Mouse (Mus musculus): Measurements from ENCODE around the gene Mill2. TPM values are rescaled to one million over a fixed set of nuclear protein-coding genes. Genes with fewer than 3 reads are reported as not detected.
A peak's percentile ranks its signal among the peaks of the same experiment; 100 is the strongest.

Gene Mill2
- polyA plus RNA-seq, 1 experiment from 2014 or later = not detected

- no peak overlapping the region for H3K4me3 ChIP-seq (ENCODE audit: low read depth, low read length)
- no peak overlapping the region for H3K4me2 ChIP-seq (ENCODE audit: low read depth, low read length, severe bottlenecking)
- ATAC-seq (replicated peaks; ENCODE audit: low FRiP score) (no peak), DNase-seq (ENCODE audit: low spot score) (no peak)
- no peaks in the 10 kb centered on the region for H3K9me3 ChIP-seq (ENCODE audit: control insufficient read depth, low read length)
- H3K4me1 ChIP-seq (replicated peaks; ENCODE audit: control insufficient read depth, insufficient read depth, low read length) = no peaks in the 10 kb centered on the region
- no peaks in the 10 kb centered on the region for H3K36me3 ChIP-seq (ENCODE audit: control insufficient read depth, insufficient read depth, low read length)
- H3K9ac ChIP-seq (ENCODE audit: low read length) = no peak overlapping the region
- H3K27me3 ChIP-seq (ENCODE audit: control insufficient read depth, insufficient read depth, low read length) = no peaks in the 10 kb centered on the region
- WGBS = 90% methylated on average over 7 of the region's 7 CpGs
- H3K27ac ChIP-seq (ENCODE audit: low read depth, low read length) = no peak overlapping the region
Observed at GRCm38 (mm10) chr7:18829545-18829944, 10.2 kb upstream of the Mill2 start.

GRCm38 (mm10) chr7:18832298-18832697, 7.5 kb upstream of the Mill2 start:
- Histone ChIP-seq H3K9me3 (ENCODE audit: control insufficient read depth, low read length) (no peaks in the 10 kb centered on the region), H3K27me3 (ENCODE audit: control insufficient read depth, insufficient read depth, low read length) (no peaks in the 10 kb centered on the region), H3K9ac (ENCODE audit: low read length) (no peak overlapping the region), H3K4me2 (ENCODE audit: low read depth, low read length, severe bottlenecking) (no peak overlapping the region), H3K36me3 (ENCODE audit: control insufficient read depth, insufficient read depth, low read length) (no peaks in the 10 kb centered on the region), H3K4me3 (ENCODE audit: low read depth, low read length) (no peak overlapping the region), H3K4me1 (replicated peaks; ENCODE audit: control insufficient read depth, insufficient read depth, low read length) (no peaks in the 10 kb centered on the region), H3K27ac (ENCODE audit: low read depth, low read length) (no peak overlapping the region)
- ATAC-seq (replicated peaks; ENCODE audit: low FRiP score) = no peak
- WGBS = 45% methylated on average over 13 of the region's 13 CpGs
- DNase-seq (ENCODE audit: low spot score) = no peak

GRCm38 (mm10) chr7:18840386-18841173, 814 bp downstream of the Mill2 start:
- no peaks in the 10 kb centered on the region for H3K27me3 ChIP-seq (ENCODE audit: control insufficient read depth, insufficient read depth, low read length)
- H3K9me3 ChIP-seq (ENCODE audit: control insufficient read depth, low read length) = no peaks in the 10 kb centered on the region
- H3K4me1 ChIP-seq (replicated peaks; ENCODE audit: control insufficient read depth, insufficient read depth, low read length) = no peaks in the 10 kb centered on the region
- H3K4me3 ChIP-seq (ENCODE audit: low read depth, low read length) = peak overlapping the region; percentile 27
- H3K9ac ChIP-seq (ENCODE audit: low read length) = peak overlapping the region; percentile 50
- peak overlapping the region; percentile 59 for H3K4me2 ChIP-seq (ENCODE audit: low read depth, low read length, severe bottlenecking)
- peak overlapping the region; percentile 41; the same call in 1 of the 2 replicates for H3K27ac ChIP-seq (ENCODE audit: low read depth, low read length)
- DNase-seq (ENCODE audit: low spot score) (peak; percentile 67), ATAC-seq (replicated peaks; ENCODE audit: low FRiP score) (peak; percentile 79)
- no peaks in the 10 kb centered on the region for H3K36me3 ChIP-seq (ENCODE audit: control insufficient read depth, insufficient read depth, low read length)
- WGBS = 7% methylated on average over 11 of the region's 17 CpGs

GRCm38 (mm10) chr7:18841174-18841567, 1.4 kb downstream of the Mill2 start:
- DNase-seq (ENCODE audit: low spot score) (no peak), ATAC-seq (replicated peaks; ENCODE audit: low FRiP score) (peak; percentile 33; the same call in 1 of the 2 replicates)
- Histone ChIP-seq H3K27me3 (ENCODE audit: control insufficient read depth, insufficient read depth, low read length) (no peaks in the 10 kb centered on the region), H3K4me3 (ENCODE audit: low read depth, low read length) (no peak overlapping the region), H3K36me3 (ENCODE audit: control insufficient read depth, insufficient read depth, low read length) (no peaks in the 10 kb centered on the region), H3K9ac (ENCODE audit: low read length) (0 out of 2 replicates have a peak overlapping the region, but pooled peaks have one; percentile 35), H3K27ac (ENCODE audit: low read depth, low read length) (no peak overlapping the region), H3K9me3 (ENCODE audit: control insufficient read depth, low read length) (no peaks in the 10 kb centered on the region), H3K4me2 (ENCODE audit: low read depth, low read length, severe bottlenecking) (peak overlapping the region; percentile 32; the same call in 1 of the 2 replicates), H3K4me1 (replicated peaks; ENCODE audit: control insufficient read depth, insufficient read depth, low read length) (no peaks in the 10 kb centered on the region)
- 82% methylated on average over 1 of the region's 1 CpGs for WGBS

GRCm38 (mm10) chr7:18844811-18845210, 5.0 kb downstream of the Mill2 start:
- Histone ChIP-seq H3K36me3 (ENCODE audit: control insufficient read depth, insufficient read depth, low read length) (no peaks in the 10 kb centered on the region), H3K9ac (ENCODE audit: low read length) (no peak overlapping the region), H3K4me3 (ENCODE audit: low read depth, low read length) (no peak overlapping the region), H3K4me1 (replicated peaks; ENCODE audit: control insufficient read depth, insufficient read depth, low read length) (no peaks in the 10 kb centered on the region), H3K4me2 (ENCODE audit: low read depth, low read length, severe bottlenecking) (no peak overlapping the region), H3K27me3 (ENCODE audit: control insufficient read depth, insufficient read depth, low read length) (no peaks in the 10 kb centered on the region), H3K27ac (ENCODE audit: low read depth, low read length) (no peak overlapping the region), H3K9me3 (ENCODE audit: control insufficient read depth, low read length) (no peaks in the 10 kb centered on the region)
- ATAC-seq (replicated peaks; ENCODE audit: low FRiP score) (no peak), DNase-seq (ENCODE audit: low spot score) (no peak)
- 51% methylated on average over 5 of the region's 5 CpGs for WGBS

GRCm38 (mm10) chr7:18848395-18848794, 8.6 kb downstream of the Mill2 start:
- no peak overlapping the region for H3K27ac ChIP-seq (ENCODE audit: low read depth, low read length)
- H3K4me3 ChIP-seq (ENCODE audit: low read depth, low read length) = no peak overlapping the region
- H3K9ac ChIP-seq (ENCODE audit: low read length) = no peak overlapping the region
- ATAC-seq (replicated peaks; ENCODE audit: low FRiP score) (no peak), DNase-seq (ENCODE audit: low spot score) (no peak)
- 86% methylated on average over 1 of the region's 1 CpGs for WGBS
- no peak overlapping the region for H3K4me2 ChIP-seq (ENCODE audit: low read depth, low read length, severe bottlenecking)
- H3K4me1 ChIP-seq (replicated peaks; ENCODE audit: control insufficient read depth, insufficient read depth, low read length) = no peaks in the 10 kb centered on the region
- H3K27me3 ChIP-seq (ENCODE audit: control insufficient read depth, insufficient read depth, low read length) = no peaks in the 10 kb centered on the region
- H3K36me3 ChIP-seq (ENCODE audit: control insufficient read depth, insufficient read depth, low read length) = no peaks in the 10 kb centered on the region
- no peaks in the 10 kb centered on the region for H3K9me3 ChIP-seq (ENCODE audit: control insufficient read depth, low read length)

- Histone ChIP-seq H3K4me1 (replicated peaks; ENCODE audit: control insufficient read depth, insufficient read depth, low read length) (no peaks in the 10 kb centered on the region), H3K27ac (ENCODE audit: low read depth, low read length) (no peak overlapping the region; the same call in 1 of the 2 replicates), H3K9me3 (ENCODE audit: control insufficient read depth, low read length) (no peaks in the 10 kb centered on the region; the same call in 1 of the 2 replicates), H3K9ac (ENCODE audit: low read length) (no peak overlapping the region), H3K27me3 (ENCODE audit: control insufficient read depth, insufficient read depth, low read length) (no peaks in the 10 kb centered on the region), H3K4me3 (ENCODE audit: low read depth, low read length) (no peak overlapping the region), H3K4me2 (ENCODE audit: low read depth, low read length, severe bottlenecking) (no peak overlapping the region), H3K36me3 (ENCODE audit: control insufficient read depth, insufficient read depth, low read length) (no peaks in the 10 kb centered on the region)
- ATAC-seq (replicated peaks; ENCODE audit: low FRiP score) (no peak), DNase-seq (ENCODE audit: low spot score) (no peak)
- 77% methylated on average over 5 of the region's 5 CpGs for WGBS
Observed at GRCm38 (mm10) chr7:18858310-18858916, 18.6 kb downstream of the Mill2 start.

- ATAC-seq (replicated peaks; ENCODE audit: low FRiP score) (no peak), DNase-seq (ENCODE audit: low spot score) (no peak)
- Histone ChIP-seq H3K4me3 (ENCODE audit: low read depth, low read length) (no peak overlapping the region), H3K27ac (ENCODE audit: low read depth, low read length) (no peak overlapping the region), H3K4me2 (ENCODE audit: low read depth, low read length, severe bottlenecking) (no peak overlapping the region), H3K36me3 (ENCODE audit: control insufficient read depth, insufficient read depth, low read length) (no peaks in the 10 kb centered on the region), H3K27me3 (ENCODE audit: control insufficient read depth, insufficient read depth, low read length) (no peaks in the 10 kb centered on the region), H3K9me3 (ENCODE audit: control insufficient read depth, low read length) (no peaks in the 10 kb centered on the region; the same call in 1 of the 2 replicates), H3K4me1 (replicated peaks; ENCODE audit: control insufficient read depth, insufficient read depth, low read length) (no peaks in the 10 kb centered on the region), H3K9ac (ENCODE audit: low read length) (no peak overlapping the region)
- 86% methylated on average over 6 of the region's 6 CpGs for WGBS
Observed at GRCm38 (mm10) chr7:18862801-18863200, 23.0 kb downstream of the Mill2 start.

Measured in forebrain, embryonic 11.5 days (tissue).